Mouse (Mus musculus) olfactory bulb, adult 2 months (tissue): ENCODE measurements at regions not wholly inside any gene's neighbourhood (a gene's known extent, or its start where the extent isn't known, plus 50 kb on each side); places are given as distances from the start of the nearest gene placed in this dataset.

Experiments used
- H3K27ac ChIP-seq: fragments of 200-500 bp; 2 replicates; pipeline ENCODE4 v1.5.1; 2012; ENCODE audit warnings: low read depth, low read length; ENCODE audit not compliant: insufficient read depth
- H3K4me1 ChIP-seq: fragments of 200-500 bp; 2 replicates; pipeline ENCODE4 v1.6.1; 2012; ENCODE audit warnings: low read length; ENCODE audit not compliant: control insufficient read depth, insufficient read depth
- H3K4me3 ChIP-seq: fragments of 200-500 bp; 2 replicates; pipeline ENCODE4 v1.5.1; 2012; ENCODE audit warnings: mild to moderate bottlenecking, low read depth, low read length, moderate library complexity; ENCODE audit not compliant: insufficient read depth
- CTCF ChIP-seq: fragments of 200-500 bp; IDR thresholded peaks from 2 replicates; pipeline ENCODE4 v1.5.1; 2012; ENCODE audit warnings: low read depth, mild to moderate bottlenecking, low read length, moderate library complexity; ENCODE audit not compliant: insufficient read depth
- POLR2A ChIP-seq: fragments of 200-500 bp; IDR thresholded peaks from 2 replicates; pipeline ENCODE4 v1.6.1; 2012; ENCODE audit warnings: mild to moderate bottlenecking, low read depth, low read length, moderate library complexity; ENCODE audit not compliant: insufficient read depth
- WGBS: fragments of 180-500 bp; shearing (Covaris S2); methylation state at CpG from one replicate; pipeline ENCODE4 v1.1.7; 2018; 5-methylcytosine and 5-hydroxymethylcytosine counted together

DNA sequence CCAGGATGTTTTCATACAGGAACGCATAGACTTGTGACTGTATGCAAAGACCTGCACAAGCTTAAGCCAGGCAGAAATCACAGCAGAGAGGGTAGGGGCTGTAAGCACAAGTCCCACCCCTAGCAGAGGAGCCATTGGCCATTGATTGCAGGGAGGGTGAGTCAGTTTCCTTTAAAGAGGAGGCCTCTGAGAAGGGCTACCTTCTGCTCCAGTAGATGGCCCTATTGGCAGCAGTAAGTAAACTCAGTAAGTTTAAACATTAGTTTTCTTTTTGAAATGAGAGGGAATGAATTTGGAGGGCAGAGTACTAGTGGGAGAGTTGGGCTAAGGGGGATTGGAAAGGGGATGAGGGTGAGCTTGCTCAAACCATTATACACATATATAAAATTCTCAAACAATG is 98.5 kb upstream of the Ercc6l2 start:
- no peak overlapping the region for H3K27ac ChIP-seq
- 88% methylated on average over 1 of the region's 1 CpGs for WGBS
- H3K4me3 ChIP-seq, result no peak overlapping the region
- TF ChIP-seq CTCF (no peak), POLR2A (no peak)
- no peaks in the 10 kb centered on the region for H3K4me1 ChIP-seq

DNA sequence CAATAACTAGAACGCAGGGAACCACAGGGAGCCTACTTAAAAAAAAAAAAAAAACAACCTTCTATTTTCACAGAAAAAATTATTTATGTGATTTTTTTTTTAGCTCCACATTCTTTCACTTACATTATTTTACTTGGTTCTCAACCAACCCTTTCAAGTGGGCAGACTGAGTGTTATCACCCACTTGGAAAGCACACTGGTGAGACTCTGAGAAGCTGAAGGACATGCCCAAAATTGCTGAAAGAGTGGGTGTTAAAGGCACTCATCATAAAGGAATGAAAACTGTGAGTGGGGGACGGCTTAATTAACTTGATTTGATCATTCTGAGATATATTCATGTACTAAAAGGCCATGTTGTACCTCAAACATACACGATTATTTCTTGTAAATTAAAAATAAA is 97.8 kb upstream of the Ercc6l2 start:
- H3K4me3 ChIP-seq, result no peak overlapping the region
- H3K27ac ChIP-seq, result no peak overlapping the region
- no peak for TF ChIP-seq POLR2A
- no peak for TF ChIP-seq CTCF
- 88% methylated on average over 3 of the region's 3 CpGs for WGBS
- no peaks in the 10 kb centered on the region for H3K4me1 ChIP-seq

DNA sequence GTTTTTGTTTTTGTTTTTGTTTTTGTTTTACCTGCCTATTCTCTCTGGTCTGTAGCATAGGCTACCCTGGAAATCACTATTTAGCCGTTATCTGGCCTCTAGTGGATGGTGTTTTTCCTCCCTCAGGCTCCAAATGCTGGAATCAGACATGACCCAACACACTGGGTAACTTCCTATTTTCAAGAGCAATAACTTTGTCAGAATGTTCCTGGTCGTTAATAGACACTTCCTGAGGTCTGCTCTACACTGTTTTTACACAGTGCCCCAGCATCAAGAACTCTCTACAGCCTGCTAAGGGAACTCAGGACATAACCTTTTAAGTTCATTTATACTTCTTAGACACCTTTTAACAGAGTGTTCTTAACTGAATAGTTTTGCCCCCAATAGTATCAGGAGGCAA is 96.3 kb upstream of the Ercc6l2 start:
- TF ChIP-seq POLR2A (no peak), CTCF (no peak)
- H3K4me1 ChIP-seq, result no peaks in the 10 kb centered on the region
- H3K4me3 ChIP-seq, result no peak overlapping the region
- 65% methylated on average over 2 of the region's 2 CpGs for WGBS
- no peak overlapping the region for H3K27ac ChIP-seq

- Histone ChIP-seq H3K4me1 (no peaks in the 10 kb centered on the region), H3K27ac (0 out of 2 replicates have a peak overlapping the region, but pooled peaks have one; percentile 24), H3K4me3 (no peak overlapping the region)
- 49% methylated on average over 8 of the region's 8 CpGs for WGBS
- TF ChIP-seq POLR2A, result no peak
- TF ChIP-seq CTCF, result no peak
These were observed 95.5 kb upstream of the Ercc6l2 start for GRCm38 (mm10) chr13:63719351-63720207.

DNA sequence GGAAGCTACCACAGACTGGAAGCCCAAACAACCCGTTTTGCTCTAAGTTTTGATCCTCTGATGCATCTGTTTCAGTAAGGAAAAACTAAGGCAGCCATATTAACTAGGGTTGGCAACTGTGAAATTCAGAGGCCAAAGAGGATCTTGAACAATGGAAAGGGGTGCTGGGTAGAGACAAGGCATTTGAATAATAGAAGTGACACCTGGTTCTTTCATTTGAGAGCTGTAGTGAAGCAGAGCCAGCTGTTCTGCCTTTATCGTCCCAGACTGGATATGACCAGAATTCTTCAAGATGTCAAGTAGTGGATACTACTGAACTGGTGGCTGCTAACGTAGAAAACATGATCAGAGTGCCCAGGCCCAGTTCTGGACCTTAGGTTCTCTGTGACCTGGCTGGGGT is 94.4 kb upstream of the Ercc6l2 start:
- no peak for TF ChIP-seq CTCF
- no peak for TF ChIP-seq POLR2A
- H3K4me1 ChIP-seq, result no peaks in the 10 kb centered on the region
- 91% methylated on average over 3 of the region's 3 CpGs for WGBS
- no peak overlapping the region for H3K27ac ChIP-seq
- H3K4me3 ChIP-seq, result no peak overlapping the region

- 96% methylated on average over 5 of the region's 5 CpGs for WGBS
- Histone ChIP-seq H3K4me3 (no peak overlapping the region), H3K27ac (no peak overlapping the region), H3K4me1 (no peaks in the 10 kb centered on the region)
- no peak for TF ChIP-seq CTCF
- TF ChIP-seq POLR2A, result no peak
These were observed 93.9 kb upstream of the Ercc6l2 start for GRCm38 (mm10) chr13:63721011-63721625.

DNA sequence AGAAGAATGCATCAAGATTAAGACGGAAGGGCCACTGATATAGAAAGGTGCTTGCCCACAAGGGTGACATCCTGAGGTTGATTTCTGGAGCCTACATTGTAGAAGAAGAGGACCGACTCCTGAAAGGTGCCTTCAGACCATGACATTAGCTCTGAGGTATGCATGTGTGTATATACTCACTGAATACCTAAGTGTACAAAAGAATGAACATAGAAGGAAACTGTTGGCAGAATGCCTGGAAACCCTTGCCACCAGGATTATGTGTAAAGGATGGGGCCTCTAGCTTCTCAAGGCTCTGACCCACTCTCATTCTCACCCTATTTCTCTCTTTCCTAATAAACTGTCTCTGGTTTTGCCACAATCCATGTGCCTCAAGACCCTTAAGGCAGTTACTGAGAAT is 90.7 kb upstream of the Ercc6l2 start:
- no peaks in the 10 kb centered on the region for H3K4me1 ChIP-seq
- no peak overlapping the region for H3K4me3 ChIP-seq
- TF ChIP-seq POLR2A (no peak), CTCF (no peak)
- no peak overlapping the region for H3K27ac ChIP-seq
- 88% methylated on average over 2 of the region's 2 CpGs for WGBS

- Histone ChIP-seq H3K4me1 (no peaks in the 10 kb centered on the region), H3K27ac (no peak overlapping the region), H3K4me3 (no peak overlapping the region)
- no peak for TF ChIP-seq CTCF
- TF ChIP-seq POLR2A, result no peak
- 93% methylated on average over 2 of the region's 2 CpGs for WGBS
These were observed 90.0 kb upstream of the Ercc6l2 start for GRCm38 (mm10) chr13:63724843-63725582.

DNA sequence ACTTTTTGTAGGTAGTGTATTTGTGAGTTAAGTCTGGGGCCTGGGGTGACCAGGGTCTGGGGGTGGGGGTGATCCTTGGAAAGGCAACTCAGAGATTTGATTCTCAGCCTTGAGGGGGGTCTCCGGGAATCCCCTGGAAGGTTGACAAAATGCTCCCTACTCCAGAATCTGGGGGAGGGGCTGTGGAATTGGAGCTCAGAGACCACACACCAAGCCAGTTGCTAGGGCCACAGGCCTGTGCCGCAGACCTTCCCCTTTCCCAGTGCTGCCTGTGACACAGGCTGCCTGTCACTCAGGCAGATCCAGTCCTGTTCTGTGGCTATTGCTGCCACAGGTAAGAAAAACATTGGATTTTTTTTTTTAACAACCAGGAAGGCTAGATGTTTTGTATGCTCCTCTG is 89.0 kb upstream of the Ercc6l2 start:
- Histone ChIP-seq H3K4me1 (no peaks in the 10 kb centered on the region), H3K4me3 (no peak overlapping the region), H3K27ac (no peak overlapping the region)
- WGBS, result 64% methylated on average over 2 of the region's 2 CpGs
- TF ChIP-seq POLR2A (no peak), CTCF (no peak)
